Mouse (Mus musculus) stomach, embryonic 15.5 days (tissue): ENCODE measurements around the gene Slc2a5. TPM values are rescaled to one million over a fixed set of nuclear protein-coding genes. Genes with fewer than 3 reads are reported as not detected.

Experiments used
- ATAC-seq: fragments of 200-750 bp; cut with Nextera tagmentation; 2 replicates; pipeline ENCODE4 v1.8.0; 2017; ENCODE audit warnings: low read depth, moderate number of reproducible peaks, moderate TSS enrichment; ENCODE audit not compliant: insufficient read depth, low FRiP score
- H3K27ac ChIP-seq: fragments of 300-500 bp; sonication (generic); 2 replicates; pipeline ENCODE4 v1.5.1; 2015; ENCODE audit warnings: mild to moderate bottlenecking, inconsistent platforms
- H3K27me3 ChIP-seq: fragments of 300-500 bp; sonication (generic); replicated peaks from 2 replicates; pipeline ENCODE4 v1.6.1; 2015; ENCODE audit warnings: inconsistent platforms
- H3K36me3 ChIP-seq: fragments of 300-500 bp; sonication (generic); 2 replicates; pipeline ENCODE4 v1.6.1; 2015; ENCODE audit warnings: inconsistent platforms
- H3K4me1 ChIP-seq: fragments of 300-500 bp; sonication (generic); 2 replicates; pipeline ENCODE4 v1.6.1; 2015; ENCODE audit warnings: inconsistent platforms
- H3K4me2 ChIP-seq: fragments of 300-500 bp; sonication (generic); 2 replicates; pipeline ENCODE4 v1.6.1; 2015; ENCODE audit warnings: mild to moderate bottlenecking, inconsistent platforms
- H3K4me3 ChIP-seq: fragments of 300-500 bp; sonication (generic); replicated peaks from 2 replicates; pipeline ENCODE4 v1.5.1; 2015; ENCODE audit warnings: inconsistent platforms
- H3K9ac ChIP-seq: fragments of 300-500 bp; sonication (generic); 2 replicates; pipeline ENCODE4 v1.6.1; 2015; ENCODE audit warnings: inconsistent platforms
- H3K9me3 ChIP-seq: fragments of 300-500 bp; sonication (generic); 2 replicates; pipeline ENCODE4 v1.6.1; 2016; ENCODE audit warnings: inconsistent platforms
- WGBS: fragments of 180-500 bp; shearing (Covaris S2); methylation state at CpG from one replicate; pipeline ENCODE4 v1.1.7; 2015; 5-methylcytosine and 5-hydroxymethylcytosine counted together
- polyA plus RNA-seq: library from polyadenylated mRNA; unstranded; fragments of >200 nt; fragmentation: Nextera tagmentation; extraction: Ambion mirVana; gene quantifications from 2 replicates; pipeline ENCODE4 v1.2.1, GENCODE M21; 2015

The Slc2a5 gene
- polyA plus RNA-seq, 1 experiment from 2014 or later = 1.6 TPM

GRCm38 (mm10) chr4:150177122-150177521, 58.0 kb downstream of the Slc2a5 start:
- Histone ChIP-seq H3K9me3 (no peaks in the 10 kb centered on the region), H3K27ac (no peak overlapping the region), H3K4me2 (no peak overlapping the region), H3K4me1 (no peaks in the 10 kb centered on the region), H3K4me3 (no peak overlapping the region), H3K36me3 (no peaks in the 10 kb centered on the region), H3K27me3 (no peaks in the 10 kb centered on the region), H3K9ac (no peak overlapping the region)
- WGBS = 66% methylated on average over 8 of the region's 8 CpGs
- ATAC-seq = no peak

GRCm38 (mm10) chr4:150178131-150178530, 59.0 kb downstream of the Slc2a5 start:
- no peak overlapping the region for H3K9ac ChIP-seq
- H3K4me3 ChIP-seq = no peak overlapping the region
- H3K4me2 ChIP-seq = no peak overlapping the region
- ATAC-seq = no peak
- H3K36me3 ChIP-seq = no peaks in the 10 kb centered on the region
- no peak overlapping the region for H3K27ac ChIP-seq
- H3K4me1 ChIP-seq = no peaks in the 10 kb centered on the region
- H3K27me3 ChIP-seq = no peaks in the 10 kb centered on the region
- no peaks in the 10 kb centered on the region for H3K9me3 ChIP-seq
- 51% methylated on average over 4 of the region's 4 CpGs for WGBS

- no peaks in the 10 kb centered on the region for H3K4me1 ChIP-seq
- H3K36me3 ChIP-seq = no peaks in the 10 kb centered on the region
- no peak overlapping the region for H3K4me3 ChIP-seq
- 87% methylated on average over 7 of the region's 7 CpGs for WGBS
- ATAC-seq = no peak
- no peaks in the 10 kb centered on the region for H3K27me3 ChIP-seq
- H3K9me3 ChIP-seq = no peaks in the 10 kb centered on the region
- H3K9ac ChIP-seq = no peak overlapping the region
- no peak overlapping the region for H3K4me2 ChIP-seq
- H3K27ac ChIP-seq = no peak overlapping the region
These were observed 62.2 kb downstream of the Slc2a5 start for GRCm38 (mm10) chr4:150181304-150181703.

- H3K9ac ChIP-seq = no peak overlapping the region
- H3K4me3 ChIP-seq = no peak overlapping the region
- 47% methylated on average over 11 of the region's 11 CpGs for WGBS
- H3K27me3 ChIP-seq = no peaks in the 10 kb centered on the region
- no peak overlapping the region for H3K27ac ChIP-seq
- no peaks in the 10 kb centered on the region for H3K36me3 ChIP-seq
- H3K9me3 ChIP-seq = no peaks in the 10 kb centered on the region
- H3K4me2 ChIP-seq = 0 out of 2 replicates have a peak overlapping the region, but pooled peaks have one; percentile 5
- H3K4me1 ChIP-seq = no peaks in the 10 kb centered on the region
- peak; percentile 50; the same call in 1 of the 2 replicates for ATAC-seq
These were observed 69.2 kb downstream of the Slc2a5 start for GRCm38 (mm10) chr4:150188236-150188635.

- no peak overlapping the region for H3K9ac ChIP-seq
- no peak overlapping the region for H3K4me3 ChIP-seq
- H3K27ac ChIP-seq = no peak overlapping the region
- 77% methylated on average over 6 of the region's 6 CpGs for WGBS
- H3K4me2 ChIP-seq = no peak overlapping the region
- H3K4me1 ChIP-seq = no peaks in the 10 kb centered on the region
- H3K27me3 ChIP-seq = no peaks in the 10 kb centered on the region
- ATAC-seq = no peak
- no peaks in the 10 kb centered on the region for H3K9me3 ChIP-seq
- no peaks in the 10 kb centered on the region for H3K36me3 ChIP-seq
These were observed 73.1 kb downstream of the Slc2a5 start for GRCm38 (mm10) chr4:150192199-150192598.

Other genes starting within 250 kb of the Slc2a5 start
- 15.1 and 15.6 TPM in 2 replicates for gene Spsb1, start 164.2 kb upstream of the Slc2a5 start, polyA plus RNA-seq
- 14.4 and 15.3 TPM in 2 replicates for gene H6pd, start 110.3 kb upstream of the Slc2a5 start, polyA plus RNA-seq
- 1.2 and 1.3 TPM in 2 replicates for gene Gpr157, start 31.9 kb upstream of the Slc2a5 start, polyA plus RNA-seq
- gene Slc2a7, start 29.7 kb downstream of the Slc2a5 start, polyA plus RNA-seq = 0.08 and 0.15 TPM in 2 replicates
- not detected in 2 replicates for gene Car6, start 82.0 kb downstream of the Slc2a5 start, polyA plus RNA-seq
- gene Eno1, start 117.4 kb downstream of the Slc2a5 start, polyA plus RNA-seq = 1,302 and 1,597 TPM in 2 replicates
- 23.7 and 33.3 TPM in 2 replicates for gene Rere, start 162.4 kb downstream of the Slc2a5 start, polyA plus RNA-seq